Mouse (Mus musculus) midbrain, embryonic 16.5 days (tissue): ENCODE data around the gene Aoah. TPM values are rescaled to one million over a fixed set of nuclear protein-coding genes. Genes with fewer than 3 reads are reported as not detected.

Experiments used
- ATAC-seq: fragments of 200-750 bp; cut with Nextera tagmentation; 2 replicates; pipeline ENCODE4 v1.8.0; 2017; ENCODE audit warnings: moderate TSS enrichment
- H3K27ac ChIP-seq: fragments of 300-500 bp; sonication (generic); 2 replicates; pipeline ENCODE4 v1.5.1; 2014; ENCODE audit warnings: mild to moderate bottlenecking, low read length, mixed read lengths
- H3K27me3 ChIP-seq: fragments of 300-500 bp; sonication (generic); 2 replicates; pipeline ENCODE4 v1.6.1; 2014; ENCODE audit warnings: low read depth, low read length, mixed read lengths; ENCODE audit not compliant: control insufficient read depth, insufficient read depth
- H3K36me3 ChIP-seq: fragments of 300-500 bp; sonication (generic); 2 replicates; pipeline ENCODE4 v1.6.1; 2014; ENCODE audit warnings: mild to moderate bottlenecking, low read length, moderate library complexity, mixed read lengths; ENCODE audit not compliant: control insufficient read depth, insufficient read depth
- H3K4me1 ChIP-seq: fragments of 300-500 bp; sonication (generic); 2 replicates; pipeline ENCODE4 v1.6.1; 2014; ENCODE audit warnings: mild to moderate bottlenecking, low read length, mixed read lengths; ENCODE audit not compliant: control insufficient read depth, insufficient read depth
- H3K4me2 ChIP-seq: fragments of 300-500 bp; sonication (generic); 2 replicates; pipeline ENCODE4 v1.6.1; 2014; ENCODE audit warnings: mild to moderate bottlenecking, low read length, mixed read lengths
- H3K4me3 ChIP-seq: fragments of 300-500 bp; sonication (generic); 2 replicates; pipeline ENCODE4 v1.5.1; 2014; ENCODE audit warnings: low read depth, mild to moderate bottlenecking, low read length, moderate library complexity, mixed read lengths
- H3K9ac ChIP-seq: fragments of 300-500 bp; sonication (generic); 2 replicates; pipeline ENCODE4 v1.6.1; 2014; ENCODE audit warnings: low read depth, low read length, mixed read lengths
- H3K9me3 ChIP-seq: fragments of 300-500 bp; sonication (generic); replicated peaks from 2 replicates; pipeline ENCODE4 v1.6.1; 2014; ENCODE audit warnings: mild to moderate bottlenecking, low read length, mixed read lengths; ENCODE audit not compliant: control insufficient read depth, poor library complexity, severe bottlenecking
- WGBS: fragments of 180-500 bp; shearing (Covaris S2); extraction: QIAGEN DNeasy Blood & Tissue Kit; methylation state at CpG from one replicate; pipeline ENCODE4 v1.1.7; 2014; 5-methylcytosine and 5-hydroxymethylcytosine counted together
- polyA plus RNA-seq: library from polyadenylated mRNA; unstranded; fragments of >200 nt; fragmentation: Nextera tagmentation; extraction: Ambion mirVana; gene quantifications from 2 replicates; pipeline ENCODE4 v1.2.1, GENCODE M21; 2015

Aoah gene
- polyA plus RNA-seq, 1 experiment from 2014 or later: 0.60 TPM

- H3K4me2 ChIP-seq: no peak overlapping the region
- H3K9me3 ChIP-seq: no peaks in the 10 kb centered on the region
- H3K4me1 ChIP-seq: no peaks in the 10 kb centered on the region
Observed at GRCm38 (mm10) chr13:21013659-21014058, 219.7 kb downstream of the Aoah start.

GRCm38 (mm10) chr13:21024831-21025230 lies 230.9 kb downstream of the Aoah start:
- 84% methylated on average over 5 of the region's 5 CpGs for WGBS
- ATAC-seq: no peak
- Histone ChIP-seq H3K4me2 (no peak overlapping the region), H3K9ac (no peak overlapping the region), H3K4me1 (no peaks in the 10 kb centered on the region), H3K4me3 (no peak overlapping the region), H3K27ac (no peak overlapping the region), H3K36me3 (no peaks in the 10 kb centered on the region), H3K27me3 (no peaks in the 10 kb centered on the region), H3K9me3 (no peaks in the 10 kb centered on the region)

More at GRCm38 (mm10) chr13:21013659-21014058, 219.7 kb downstream of the Aoah start:
- Histone ChIP-seq H3K27me3 (no peaks in the 10 kb centered on the region), H3K4me3 (no peak overlapping the region), H3K27ac (no peak overlapping the region), H3K9ac (no peak overlapping the region), H3K36me3 (no peaks in the 10 kb centered on the region)
- peak; percentile 77; the same call in 1 of the 2 replicates for ATAC-seq
- WGBS: 50% methylated on average over 3 of the region's 3 CpGs

- no peaks in the 10 kb centered on the region for H3K4me1 ChIP-seq
- no peaks in the 10 kb centered on the region for H3K27me3 ChIP-seq
- ATAC-seq: peak; percentile 71; the same call in 1 of the 2 replicates
- no peaks in the 10 kb centered on the region for H3K9me3 ChIP-seq
- no peak overlapping the region for H3K27ac ChIP-seq
- H3K4me2 ChIP-seq: no peak overlapping the region
- 53% methylated on average over 3 of the region's 3 CpGs for WGBS
- no peak overlapping the region for H3K9ac ChIP-seq
- no peak overlapping the region for H3K4me3 ChIP-seq
- H3K36me3 ChIP-seq: no peaks in the 10 kb centered on the region
Observed at GRCm38 (mm10) chr13:21033176-21033575, 239.3 kb downstream of the Aoah start.

- WGBS: 79% methylated on average over 3 of the region's 3 CpGs
- Histone ChIP-seq H3K27ac (no peak overlapping the region), H3K27me3 (no peaks in the 10 kb centered on the region), H3K4me1 (no peaks in the 10 kb centered on the region), H3K4me2 (no peak overlapping the region), H3K4me3 (no peak overlapping the region), H3K9ac (no peak overlapping the region), H3K36me3 (no peaks in the 10 kb centered on the region), H3K9me3 (no peaks in the 10 kb centered on the region)
- peak; percentile 67 for ATAC-seq
Observed at GRCm38 (mm10) chr13:21035011-21035410, 241.1 kb downstream of the Aoah start.

GRCm38 (mm10) chr13:21035981-21036380 lies 242.1 kb downstream of the Aoah start:
- Histone ChIP-seq H3K4me1 (no peaks in the 10 kb centered on the region), H3K4me2 (no peak overlapping the region), H3K27ac (no peak overlapping the region), H3K4me3 (no peak overlapping the region), H3K27me3 (no peaks in the 10 kb centered on the region), H3K9ac (no peak overlapping the region), H3K36me3 (no peaks in the 10 kb centered on the region), H3K9me3 (no peaks in the 10 kb centered on the region)
- no peak for ATAC-seq

DNA sequence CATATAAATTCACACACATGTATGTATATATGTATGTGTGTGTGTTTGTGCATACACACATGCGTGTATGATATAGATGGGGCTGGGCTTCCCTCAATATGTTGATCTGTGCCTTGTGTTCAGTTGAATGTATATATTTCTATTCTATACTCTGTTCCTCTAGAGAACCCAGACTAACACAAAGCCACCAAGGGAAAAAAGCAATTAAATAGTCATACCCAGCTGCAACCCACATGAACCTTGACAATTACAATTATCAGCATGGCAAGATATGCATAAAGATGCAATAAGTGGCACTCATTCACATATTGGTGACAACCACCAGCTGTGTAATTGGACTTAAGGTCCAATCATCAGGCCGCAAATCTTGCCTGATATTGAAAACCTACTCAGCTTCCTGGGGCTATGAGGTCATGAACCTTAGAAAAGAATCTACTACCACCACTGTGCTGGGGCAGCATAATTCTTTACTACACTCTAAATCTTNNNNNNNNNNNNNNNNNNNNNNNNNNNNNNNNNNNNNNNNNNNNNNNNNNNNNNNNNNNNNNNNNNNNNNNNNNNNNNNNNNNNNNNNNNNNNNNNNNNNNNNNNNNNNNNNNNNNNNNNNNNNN lies 246.8 kb downstream of the Aoah start:
- Histone ChIP-seq H3K9ac (no peak overlapping the region), H3K9me3 (no peaks in the 10 kb centered on the region), H3K27me3 (no peaks in the 10 kb centered on the region), H3K4me2 (no peak overlapping the region), H3K27ac (no peak overlapping the region), H3K4me1 (no peaks in the 10 kb centered on the region), H3K4me3 (no peak overlapping the region), H3K36me3 (no peaks in the 10 kb centered on the region)
- ATAC-seq: no peak
- WGBS: 68% methylated on average over 2 of the region's 2 CpGs

GRCm38 (mm10) chr13:21050118-21050517 lies 256.2 kb downstream of the Aoah start:
- Histone ChIP-seq H3K36me3 (no peaks in the 10 kb centered on the region), H3K9ac (no peak overlapping the region), H3K9me3 (no peaks in the 10 kb centered on the region), H3K4me2 (no peak overlapping the region), H3K27ac (no peak overlapping the region), H3K27me3 (no peaks in the 10 kb centered on the region), H3K4me1 (no peaks in the 10 kb centered on the region), H3K4me3 (no peak overlapping the region)
- peak; percentile 73 for ATAC-seq
- 38% methylated on average over 1 of the region's 1 CpGs for WGBS

GRCm38 (mm10) chr13:21066021-21066420 lies 272.1 kb downstream of the Aoah start:
- Histone ChIP-seq H3K27ac (no peak overlapping the region), H3K4me1 (no peaks in the 10 kb centered on the region), H3K9me3 (no peaks in the 10 kb centered on the region), H3K4me3 (no peak overlapping the region), H3K36me3 (no peaks in the 10 kb centered on the region), H3K27me3 (no peaks in the 10 kb centered on the region), H3K4me2 (no peak overlapping the region), H3K9ac (no peak overlapping the region)
- no peak for ATAC-seq
- 84% methylated on average over 2 of the region's 2 CpGs for WGBS

DNA sequence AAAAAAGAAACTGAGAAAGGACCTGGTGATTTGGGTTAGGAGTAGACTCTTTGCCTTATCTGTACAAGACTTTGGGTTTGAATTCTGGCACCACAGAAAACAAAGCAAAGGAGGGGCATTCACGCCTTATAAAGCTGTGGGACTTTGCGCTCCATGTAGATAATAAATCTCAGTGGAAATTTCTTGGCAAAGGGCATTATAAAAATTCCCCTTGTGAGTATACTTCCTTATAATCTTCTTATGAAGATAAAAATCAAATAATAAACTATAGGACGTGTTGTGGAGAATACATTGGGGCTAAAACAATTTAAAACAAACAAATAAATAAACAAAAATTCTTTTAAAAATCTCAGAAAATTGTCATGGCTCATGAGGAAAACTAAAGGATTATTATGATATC lies 280.9 kb downstream of the Aoah start, which contains the start of gene Olfr1370:
Gene Olfr1370, minus strand, starts transcription at position 101 of the 400 bp plus-strand sequence.
- H3K36me3 ChIP-seq: no peaks in the 10 kb centered on the region
- H3K27ac ChIP-seq: no peak within 1 kb of the TSS
- H3K4me3 ChIP-seq: no peak within 1 kb of the TSS
- no peak within 1 kb of the TSS for H3K9ac ChIP-seq
- no peaks in the 10 kb centered on the region for H3K27me3 ChIP-seq
- H3K4me1 ChIP-seq: no peaks in the 10 kb centered on the region
- no peak for ATAC-seq
- 85% methylated on average over 3 of the region's 3 CpGs for WGBS
- no peaks in the 10 kb centered on the region for H3K9me3 ChIP-seq
- no peak within 1 kb of the TSS for H3K4me2 ChIP-seq
